Mouse (Mus musculus) embryo, embryonic 10.5 days (tissue): ENCODE results near the gene Cep70.

ENCODE experiments used
- DNase-seq: peaks from one replicate; pipeline ENCODE4 v3.0.0-alpha.2; 2015; ENCODE audit warnings: low spot score

Gene Cep70

DNA sequence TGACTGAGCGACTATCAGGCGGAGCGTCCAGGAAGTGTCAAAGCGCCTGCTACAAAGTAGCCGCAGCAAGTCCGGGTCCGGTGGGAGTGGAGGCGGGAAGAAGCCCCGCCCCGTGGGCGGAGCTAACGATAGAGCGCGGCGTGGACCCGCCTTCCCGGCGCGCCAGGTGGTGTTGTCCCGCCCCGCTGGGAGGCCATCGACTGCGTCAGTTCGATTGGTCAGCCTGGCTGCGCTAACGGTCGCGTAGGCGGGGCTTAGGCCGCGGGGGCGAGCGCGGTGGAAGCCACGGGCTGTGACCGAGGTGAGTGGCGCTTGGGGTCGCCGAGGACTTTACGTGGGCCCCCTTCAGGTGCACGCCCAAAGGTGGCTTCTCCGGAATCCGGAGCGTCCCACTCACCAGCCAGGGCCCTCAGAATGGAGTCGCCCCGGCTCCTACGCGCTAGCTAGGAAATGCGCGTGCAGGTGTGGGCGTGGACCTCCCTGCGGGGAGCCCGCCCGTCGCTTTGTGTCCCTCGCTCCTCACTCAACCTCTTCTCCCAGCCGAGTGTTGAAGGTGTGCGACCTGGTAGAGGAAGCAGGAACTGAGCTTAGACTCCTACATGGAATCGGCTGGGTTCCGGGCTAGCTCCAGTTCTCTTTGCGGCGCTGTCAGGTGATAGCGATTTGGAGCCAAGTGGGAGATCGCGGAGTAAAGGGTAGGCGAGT is at the start of gene Cep70:
TSS of gene Cep70 (plus strand) at position 178 of the 705 bp plus-strand sequence.
- peak; percentile 97 for DNase-seq

DNA sequence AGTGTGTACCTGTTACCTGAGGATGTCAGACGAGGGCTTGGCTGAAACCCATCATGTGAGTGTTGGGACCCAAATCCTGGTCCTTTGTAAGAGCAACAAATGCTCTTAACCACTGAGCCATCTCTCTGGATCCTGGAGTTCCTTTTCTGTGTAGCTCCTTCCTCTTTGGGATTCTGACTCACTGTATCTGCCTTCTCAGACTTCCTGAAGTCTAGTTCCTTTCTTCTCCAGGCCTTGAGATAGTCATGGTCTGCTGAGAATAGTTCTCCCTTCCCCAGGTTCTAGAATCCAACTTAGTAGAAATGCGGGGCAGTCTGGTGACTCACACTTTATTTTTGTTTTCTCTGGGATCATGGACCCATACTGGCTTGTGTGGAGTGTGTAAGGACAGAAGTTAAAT is 30.5 kb upstream of the Cep70 start:
- DNase-seq = no peak

DNA sequence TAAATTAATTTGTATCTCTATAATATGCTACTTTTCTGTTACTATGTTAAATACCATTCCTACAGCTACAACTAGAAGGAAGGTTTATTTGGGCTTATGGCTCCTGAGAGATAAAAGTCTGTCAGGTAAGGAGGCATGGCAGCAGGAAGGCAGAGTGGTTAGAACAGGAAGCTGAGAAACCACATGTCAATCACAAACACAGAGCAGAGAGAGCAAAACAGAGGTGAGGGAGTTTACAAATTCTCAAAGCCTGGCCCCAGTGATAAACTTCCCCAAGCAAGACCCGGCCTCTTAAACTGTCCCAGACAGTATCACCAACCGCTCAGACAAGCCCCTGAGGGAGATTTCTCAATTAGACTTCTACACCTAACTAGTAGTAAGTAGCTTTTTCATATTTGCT is 27.0 kb upstream of the Cep70 start:
- no peak for DNase-seq

DNA sequence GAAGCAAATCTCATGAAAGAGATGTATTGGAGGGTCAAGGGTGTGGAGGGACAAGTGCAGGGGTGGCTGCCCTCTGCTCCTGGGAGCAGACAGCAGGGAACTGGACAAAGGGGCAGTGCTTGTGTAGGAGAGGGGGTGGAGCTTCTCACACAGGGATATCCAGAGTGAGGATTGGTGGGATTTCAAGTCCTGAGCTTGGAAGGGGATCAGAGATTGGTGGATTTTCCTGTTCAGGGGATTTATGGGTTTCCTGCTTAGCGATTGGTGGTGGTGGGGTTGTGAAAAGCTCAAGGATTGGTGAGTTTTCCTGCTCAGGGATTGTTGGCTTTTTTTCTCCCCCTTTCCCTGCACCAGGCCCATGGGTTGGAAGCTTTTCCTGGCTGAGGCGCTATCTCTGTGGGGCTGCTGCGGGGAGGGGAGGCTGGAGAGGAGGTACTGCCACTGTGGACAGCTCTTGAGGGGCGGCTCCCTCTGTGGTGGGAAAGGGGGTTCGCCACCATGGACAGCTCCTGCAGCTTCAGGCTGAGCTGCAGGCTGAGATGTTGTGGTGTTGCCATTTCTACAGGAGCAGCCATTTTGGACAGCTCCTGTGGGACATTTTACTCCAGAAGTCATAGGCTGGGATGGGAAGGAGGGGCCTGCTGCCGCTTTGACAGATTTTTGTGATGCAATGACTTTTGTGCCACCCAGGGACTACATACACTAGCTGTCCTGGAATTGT is 25.0 kb upstream of the Cep70 start:
- DNase-seq = peak; percentile 71

DNA sequence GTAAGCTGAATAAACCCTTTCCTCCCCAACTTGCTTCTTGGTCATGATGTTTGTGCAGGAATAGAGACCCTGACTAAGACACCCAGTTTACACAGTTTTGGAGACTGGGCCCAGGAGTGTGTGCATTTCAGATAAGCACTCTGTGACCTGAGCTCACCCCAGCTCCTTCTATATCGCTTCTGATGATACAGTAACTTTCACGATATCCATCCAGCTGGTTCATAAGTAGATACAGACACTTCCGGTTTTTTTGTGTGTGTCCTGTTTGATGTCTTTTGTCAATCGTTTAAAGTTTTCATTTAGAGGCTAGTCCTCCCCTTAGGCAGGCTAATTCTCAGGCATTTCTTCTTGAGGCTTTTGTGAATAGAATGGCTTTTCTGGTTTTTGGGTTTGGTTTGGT is 21.5 kb upstream of the Cep70 start:
- no peak for DNase-seq

DNA sequence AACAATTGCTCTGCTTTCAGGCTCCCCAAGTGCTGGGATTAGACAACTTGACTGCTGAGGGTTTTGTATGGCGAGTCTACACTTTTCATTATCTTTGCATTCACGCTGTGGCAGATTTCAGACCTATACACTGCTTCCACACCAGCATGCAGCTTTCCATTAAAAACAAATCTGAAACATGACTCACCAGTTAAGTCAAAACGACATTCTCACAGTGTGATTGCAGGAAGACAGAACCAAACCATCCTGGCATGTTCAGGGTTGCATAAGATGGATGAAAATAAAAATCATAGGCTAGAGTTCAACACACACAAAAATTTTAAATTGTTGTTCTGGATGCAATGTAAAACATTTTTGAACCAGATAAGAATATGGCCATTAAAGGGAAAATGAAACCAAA is 18.6 kb upstream of the Cep70 start:
- no peak for DNase-seq

DNA sequence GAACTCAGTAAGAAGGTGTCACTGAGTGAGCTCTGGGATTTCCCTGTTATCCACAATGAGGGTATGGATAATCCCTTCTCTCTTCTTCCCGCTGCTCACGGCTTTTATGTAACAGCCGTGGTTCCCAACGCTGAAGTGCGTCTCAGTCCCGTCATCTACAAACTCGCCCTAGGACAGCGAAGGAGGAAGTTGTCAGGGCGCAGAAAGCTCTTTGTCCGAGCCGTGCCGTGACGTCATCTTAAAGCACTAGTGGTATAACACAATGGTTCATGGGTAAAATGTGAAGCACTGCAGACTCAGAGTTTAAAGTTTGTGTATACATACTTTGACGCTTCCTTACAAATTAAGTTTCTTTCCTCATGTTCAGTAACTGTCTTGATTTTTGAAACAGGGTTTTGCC is 13.7 kb upstream of the Cep70 start:
- DNase-seq = no peak

DNA sequence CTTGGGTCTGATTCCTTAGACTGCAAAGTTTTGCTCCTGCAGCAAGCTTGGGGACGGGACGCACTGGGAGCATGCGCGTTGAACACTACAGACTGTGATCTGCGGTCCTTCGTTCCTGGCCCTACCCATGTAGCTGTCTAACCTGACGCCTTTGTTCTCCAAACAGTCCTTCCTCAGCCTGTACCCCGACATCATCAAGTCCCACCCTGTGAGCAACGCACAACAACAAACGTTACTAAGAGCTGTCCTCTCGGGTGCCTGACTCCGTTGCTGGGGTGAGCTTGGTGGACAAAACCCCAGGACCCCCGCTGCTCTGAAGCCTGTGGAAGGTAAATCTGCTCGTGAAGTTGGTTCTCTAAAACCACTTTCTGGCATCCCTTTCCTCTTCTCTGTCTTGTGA is 6.0 kb upstream of the Cep70 start, which contains the start of gene Faiml:
TSS of gene Faiml (minus strand) at position 101 of the 400 bp plus-strand sequence.
- DNase-seq = no peak

DNA sequence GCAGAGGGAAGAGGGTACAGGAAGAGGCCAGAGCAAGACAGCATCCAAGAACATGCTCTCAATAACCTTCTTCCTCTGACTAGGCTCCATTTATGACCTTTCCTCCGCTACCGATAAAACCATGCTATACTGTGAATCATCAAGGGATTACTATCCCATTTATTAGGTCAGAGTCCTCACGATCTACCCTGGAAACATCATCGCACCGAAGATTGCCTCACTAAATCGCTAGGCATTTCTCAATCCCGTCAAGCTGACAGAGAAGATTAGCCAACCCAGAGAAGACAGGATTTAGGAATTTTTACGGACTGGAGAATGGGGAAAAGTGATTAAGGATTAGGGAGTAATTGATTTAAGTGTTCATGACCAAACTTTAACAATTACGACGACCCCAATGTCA is 4.9 kb upstream of the Cep70 start:
- DNase-seq = no peak

DNA sequence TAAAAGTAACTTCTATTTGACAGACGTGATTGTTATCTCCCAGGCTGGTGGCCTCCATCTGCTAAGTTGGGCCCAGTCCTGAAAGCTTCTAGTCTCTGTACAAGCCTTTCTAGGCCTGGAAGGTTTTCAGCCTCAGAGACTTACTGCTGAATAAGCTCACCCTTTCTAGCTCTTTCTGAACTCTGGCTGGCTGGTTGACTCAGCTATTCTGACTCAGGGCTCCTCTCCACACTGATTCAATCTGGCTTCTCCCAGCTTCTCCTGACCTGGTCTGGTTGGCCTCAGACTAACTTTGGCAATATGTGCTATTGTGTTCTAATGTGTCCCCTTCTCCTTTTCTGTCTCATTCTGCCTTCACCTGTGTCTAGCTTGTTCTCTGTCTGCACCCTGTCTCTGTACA is 3.9 kb upstream of the Cep70 start:
- no peak for DNase-seq

DNA sequence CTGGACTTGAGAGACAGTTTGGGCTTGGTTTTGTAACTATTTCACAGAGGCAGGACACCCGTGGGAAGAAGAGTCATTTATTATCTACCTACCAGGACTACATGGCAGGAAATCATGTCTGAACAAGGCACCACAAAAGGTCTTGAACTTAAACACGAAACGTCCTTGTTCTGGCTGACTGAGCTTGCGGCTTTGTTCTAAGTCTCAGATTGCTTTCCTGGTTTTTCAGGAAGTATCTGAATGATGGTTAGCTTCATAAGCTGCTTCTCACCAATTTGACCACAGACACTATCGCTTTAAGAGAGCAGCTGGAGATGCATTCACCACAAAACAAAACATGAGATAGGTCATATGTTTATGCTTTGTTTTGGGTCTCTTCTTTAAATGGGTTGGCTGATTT is 2.6 kb upstream of the Cep70 start:
- no peak for DNase-seq

DNA sequence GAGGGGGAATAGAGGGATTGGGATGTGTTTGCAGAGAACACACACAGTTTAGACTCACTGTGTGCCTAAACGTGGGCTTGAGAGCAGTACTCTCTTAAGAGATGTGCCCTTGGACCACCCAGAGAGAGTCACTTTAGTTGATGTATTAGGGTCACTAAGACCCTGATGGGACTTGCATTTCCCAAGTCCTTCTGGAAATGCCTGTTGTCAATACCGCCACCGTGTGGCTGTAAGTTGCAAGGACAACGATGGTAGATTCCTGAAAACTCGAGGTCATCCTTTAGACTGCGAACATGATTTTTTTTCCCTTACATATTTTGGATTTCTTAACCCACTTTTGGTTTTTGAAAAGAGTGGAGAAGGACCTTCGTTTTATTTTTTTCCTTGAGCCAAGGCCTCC is 1.1 kb upstream of the Cep70 start:
- DNase-seq = peak; percentile 90

DNA sequence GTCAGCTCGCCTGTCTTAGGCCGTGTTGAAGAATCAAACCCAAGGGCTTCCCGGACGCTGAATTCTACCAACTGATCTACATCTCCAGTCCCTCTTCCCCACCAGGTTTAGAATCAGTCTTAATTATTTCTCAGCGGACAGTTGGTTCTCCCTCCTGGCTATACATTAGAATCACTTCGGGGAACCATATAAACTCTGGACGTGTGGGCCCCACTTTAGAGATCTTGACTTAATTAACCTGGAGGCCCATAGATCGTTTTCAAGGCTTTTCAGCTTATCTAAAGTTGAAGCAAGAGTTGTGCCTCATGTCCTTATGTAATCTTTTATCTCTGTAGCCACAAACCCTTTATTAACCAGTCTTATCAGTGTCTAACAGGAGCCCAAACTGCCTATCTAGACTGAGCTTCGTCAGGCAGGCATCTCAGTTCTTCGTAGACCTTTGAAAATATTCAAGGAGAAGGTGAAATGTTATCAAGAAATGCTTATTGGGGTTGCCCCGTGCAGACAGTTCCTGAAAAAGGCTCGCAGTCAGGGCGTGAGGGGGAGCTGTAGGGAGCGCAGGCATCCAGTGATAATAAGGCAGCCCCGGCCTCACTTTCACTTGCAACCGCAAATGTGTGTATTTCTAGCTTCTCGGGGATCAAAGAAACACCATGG is 506 bp upstream of the Cep70 start:
- no peak for DNase-seq

DNA sequence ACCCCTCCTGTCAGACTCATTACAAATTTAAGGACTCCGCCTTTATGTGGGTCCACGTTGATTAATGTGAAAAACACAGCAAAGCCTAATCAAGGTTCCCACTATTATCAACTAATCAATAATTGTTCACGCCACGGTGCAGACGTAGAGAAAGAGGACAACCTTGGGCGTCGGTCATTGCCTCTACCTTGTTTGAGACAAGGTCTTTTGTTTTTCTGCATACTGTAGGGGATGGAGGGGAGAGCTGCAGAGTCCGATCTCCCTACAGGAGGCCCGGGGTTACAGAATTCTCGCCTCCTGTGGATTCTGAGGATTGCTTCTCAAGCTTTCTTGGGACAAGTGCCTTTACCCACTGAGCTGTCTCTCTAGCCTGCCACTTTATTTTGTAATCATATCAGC is 727 bp downstream of the Cep70 start:
- no peak for DNase-seq

DNA sequence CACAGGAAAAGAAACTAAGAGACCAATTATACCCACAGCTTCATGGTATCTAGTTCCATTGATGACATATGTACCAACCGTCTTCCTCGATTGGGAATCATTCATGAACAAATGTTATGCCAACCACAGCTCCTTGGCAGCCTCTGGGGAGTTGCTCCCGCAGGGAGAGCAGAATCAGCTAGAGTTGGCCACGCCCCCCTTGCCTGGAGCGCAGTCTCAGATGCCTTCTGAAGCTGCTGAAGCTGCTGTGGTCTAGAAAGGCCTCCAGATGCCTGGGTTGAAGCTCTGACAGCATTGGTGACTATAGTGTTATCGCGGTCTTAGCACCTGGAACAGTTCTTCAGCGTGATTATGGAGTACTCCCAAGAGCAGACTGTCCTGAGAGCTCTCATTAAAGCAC is 5.1 kb downstream of the Cep70 start:
- DNase-seq = peak; percentile 4

DNA sequence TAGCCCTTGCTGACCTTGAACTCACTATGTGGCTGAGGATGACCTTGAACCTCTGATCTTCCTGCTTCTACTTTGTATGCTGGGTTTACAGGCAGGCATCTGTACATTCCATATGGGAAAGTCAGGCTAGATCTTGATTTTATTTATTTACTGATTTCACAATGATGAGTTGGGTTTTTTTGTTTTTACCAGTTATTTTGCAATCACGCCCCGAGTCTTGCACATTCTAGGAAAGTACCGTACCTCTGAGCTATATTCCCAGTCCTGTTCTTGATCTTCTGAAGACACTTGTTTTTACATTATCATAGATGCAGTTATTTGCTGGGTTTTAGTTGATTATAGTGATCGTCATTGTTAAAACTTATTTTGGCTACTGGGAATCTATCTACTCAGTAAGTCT is 5.7 kb downstream of the Cep70 start:
- DNase-seq = no peak

DNA sequence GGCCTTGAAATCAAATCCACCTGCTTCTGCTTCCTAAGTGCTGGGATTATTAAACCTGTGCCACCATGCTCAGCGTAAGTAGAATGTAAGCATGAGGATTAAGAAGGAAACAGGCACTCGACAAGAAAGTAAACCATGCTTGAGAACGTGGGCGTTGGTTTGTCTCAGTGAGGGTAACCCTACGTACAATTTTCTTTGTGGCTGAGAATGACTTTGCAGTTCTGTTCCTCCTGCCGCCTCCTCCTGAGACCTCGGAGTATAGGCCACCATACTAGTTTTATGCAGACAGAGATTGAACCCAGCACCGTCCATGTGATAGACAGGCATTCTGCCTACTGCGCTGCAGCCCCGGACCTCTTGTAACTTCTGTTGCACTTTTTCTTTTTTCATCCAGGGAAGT is 10.7 kb downstream of the Cep70 start:
- no peak for DNase-seq

DNA sequence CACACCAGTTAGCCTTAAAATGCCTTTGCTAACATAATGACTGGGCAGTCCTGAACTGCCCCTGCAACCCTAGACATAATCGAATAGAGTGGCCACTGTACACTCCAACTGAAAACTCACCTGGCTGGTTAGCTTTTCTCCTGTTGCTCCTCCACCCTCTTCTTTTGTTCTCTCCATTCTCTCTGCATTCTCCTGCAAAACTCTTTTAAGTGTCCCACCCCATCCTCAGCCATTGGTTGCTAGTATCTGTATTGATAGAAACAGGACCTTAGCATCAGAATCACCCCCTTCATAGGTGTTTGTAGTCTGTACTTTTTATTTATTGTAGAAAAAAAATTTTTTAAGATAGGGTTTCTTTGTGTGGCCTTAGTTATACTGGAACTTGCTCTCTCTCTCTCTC is 13.0 kb downstream of the Cep70 start:
- DNase-seq = no peak

DNA sequence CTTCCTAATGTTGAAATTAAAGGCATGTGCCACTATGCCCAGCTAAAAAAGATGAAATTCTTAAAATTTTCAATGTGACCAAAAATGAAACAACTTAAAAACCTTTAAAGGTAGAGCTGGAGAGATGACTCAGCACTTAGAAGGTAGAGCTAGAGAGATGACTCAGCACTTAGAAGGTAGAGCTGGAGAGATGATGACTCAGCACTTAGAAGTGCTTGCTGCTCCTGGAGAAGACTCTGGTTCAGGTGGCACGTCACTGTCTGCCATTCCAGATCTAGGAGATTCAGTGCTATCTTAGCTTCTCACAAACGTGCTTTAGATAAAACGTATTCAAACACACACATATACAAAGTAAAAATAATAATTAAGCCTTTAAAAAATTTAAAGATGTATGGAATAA is 13.7 kb downstream of the Cep70 start:
- DNase-seq = no peak

DNA sequence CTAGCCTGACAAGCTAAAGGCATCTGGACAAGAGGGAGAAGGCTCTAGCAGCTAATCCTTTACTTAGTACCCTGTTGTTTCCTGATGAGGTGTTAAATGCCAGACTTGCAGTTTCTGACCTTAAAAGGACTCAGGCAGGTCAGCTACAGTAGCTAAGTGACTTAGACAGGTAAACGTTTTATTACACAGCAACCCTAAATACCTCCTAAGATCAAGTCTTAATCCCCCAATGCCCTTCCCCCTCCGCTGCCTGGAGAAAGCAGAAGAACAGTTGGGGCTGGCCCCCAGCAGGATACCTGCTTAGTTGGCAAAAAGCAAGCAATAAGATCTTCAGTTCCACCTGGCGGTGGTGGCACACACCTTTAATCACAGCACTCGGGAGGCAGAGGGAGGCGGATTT is 15.7 kb downstream of the Cep70 start:
- DNase-seq = no peak

DNA sequence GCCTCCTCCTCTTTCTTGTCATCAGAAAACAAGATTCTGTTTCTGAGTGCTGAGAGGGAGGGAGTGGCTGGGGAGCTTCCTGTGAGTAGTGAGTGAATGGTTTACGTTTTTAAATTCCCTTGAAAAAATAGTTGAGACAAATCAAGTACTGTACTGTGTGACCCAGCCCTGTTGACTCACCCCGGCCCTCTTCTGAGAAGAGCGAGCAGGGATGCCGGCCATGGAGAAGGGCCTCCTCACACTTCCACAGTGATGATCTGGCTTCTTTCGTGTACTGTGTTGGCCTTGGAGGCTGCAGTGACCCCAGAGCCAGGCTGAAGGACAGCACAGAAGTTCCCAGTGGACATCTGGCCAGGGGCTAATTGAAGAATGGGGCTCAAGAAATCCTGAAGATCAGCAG is 61.1 kb downstream of the Cep70 start:
- DNase-seq = no peak

DNA sequence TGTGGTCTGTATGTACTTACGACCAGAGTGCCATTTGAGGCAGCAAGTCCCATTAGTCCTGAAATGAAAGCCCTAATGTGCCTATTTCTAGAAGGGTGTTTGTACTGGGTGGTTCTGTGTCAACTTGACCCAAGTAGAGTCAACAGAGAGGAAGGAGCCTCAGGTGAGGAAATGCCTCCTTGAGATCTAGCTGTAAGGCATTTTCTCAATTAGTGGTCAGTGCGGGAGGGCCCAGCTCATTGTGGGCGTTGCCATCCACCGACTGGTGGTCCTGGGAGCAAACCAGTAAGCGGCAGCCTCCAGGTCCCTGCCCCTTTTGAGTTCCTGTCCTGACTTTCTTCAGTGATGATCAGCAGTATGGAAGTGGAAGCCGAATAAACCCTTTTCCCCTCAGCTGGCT is 63.1 kb downstream of the Cep70 start:
- DNase-seq = no peak

DNA sequence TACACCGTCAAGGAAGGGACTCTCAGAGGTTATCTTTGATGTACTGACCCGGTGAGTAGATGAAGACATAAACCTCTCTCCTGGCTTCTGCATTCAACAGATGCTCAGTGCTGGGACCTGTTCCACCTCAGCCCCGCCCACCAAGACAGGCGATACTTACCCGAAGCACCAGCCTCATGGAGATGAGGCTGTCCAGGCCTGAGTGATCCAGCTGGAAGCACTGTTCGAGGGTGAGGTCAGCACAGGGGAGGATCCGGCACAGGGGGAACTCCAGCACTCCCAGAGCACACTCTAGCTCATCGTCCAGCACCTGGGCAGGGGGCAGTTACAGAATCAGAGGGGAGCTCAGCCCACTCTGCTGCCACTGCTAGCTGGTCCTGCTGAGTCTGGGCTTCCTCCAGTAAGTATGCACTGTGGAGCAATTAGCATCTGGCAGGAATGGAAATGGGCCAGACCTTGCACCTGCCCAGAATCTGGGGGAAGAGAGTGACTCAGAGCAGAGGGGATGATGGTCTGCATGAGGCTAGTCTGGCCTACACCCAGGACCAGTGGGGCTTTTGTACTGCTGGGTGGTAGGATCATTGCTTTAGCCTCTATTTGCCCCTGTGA is 76.3 kb downstream of the Cep70 start:
- DNase-seq = no peak
